Mouse (Mus musculus) embryonic fibroblast, embryonic 13.5 days (primary cell): ENCODE results near the gene Acat1. TPM values are rescaled to one million over a fixed set of nuclear protein-coding genes. Genes with fewer than 3 reads are reported as not detected.

Experiments used
- H3K27ac ChIP-seq: 2 replicates; pipeline ENCODE4 v1.5.1; 2012; ENCODE audit warnings: low read length, control low read depth, inconsistent platforms; ENCODE audit not compliant: insufficient read depth
- H3K4me1 ChIP-seq: 2 replicates; pipeline ENCODE4 v1.6.1; 2011; ENCODE audit warnings: low read length; ENCODE audit not compliant: control insufficient read depth, insufficient read depth
- H3K4me3 ChIP-seq: 2 replicates; pipeline ENCODE4 v1.5.1; 2011; ENCODE audit warnings: mild to moderate bottlenecking, control low read depth, low read length; ENCODE audit not compliant: insufficient read depth
- CTCF ChIP-seq: IDR thresholded peaks from 2 replicates; pipeline ENCODE4 v1.5.1; 2011; ENCODE audit warnings: mild to moderate bottlenecking, control low read depth, low read length, moderate library complexity, borderline replicate concordance; ENCODE audit not compliant: insufficient read depth
- POLR2A ChIP-seq: IDR thresholded peaks from 2 replicates; pipeline ENCODE4 v1.6.1; 2011; ENCODE audit warnings: low read depth, mild to moderate bottlenecking, control low read depth, low read length, moderate library complexity
- polyA plus RNA-seq: library from polyadenylated mRNA; stranded (reverse); fragments of >200 nt; gene quantifications from 2 replicates; pipeline ENCODE4 v1.2.4, GENCODE M21; 2011; ENCODE audit warnings: low read depth; ENCODE audit not compliant: missing spikeins, insufficient read length

Acat1 gene
- polyA plus RNA-seq, 1 experiment: 75.9 TPM

DNA sequence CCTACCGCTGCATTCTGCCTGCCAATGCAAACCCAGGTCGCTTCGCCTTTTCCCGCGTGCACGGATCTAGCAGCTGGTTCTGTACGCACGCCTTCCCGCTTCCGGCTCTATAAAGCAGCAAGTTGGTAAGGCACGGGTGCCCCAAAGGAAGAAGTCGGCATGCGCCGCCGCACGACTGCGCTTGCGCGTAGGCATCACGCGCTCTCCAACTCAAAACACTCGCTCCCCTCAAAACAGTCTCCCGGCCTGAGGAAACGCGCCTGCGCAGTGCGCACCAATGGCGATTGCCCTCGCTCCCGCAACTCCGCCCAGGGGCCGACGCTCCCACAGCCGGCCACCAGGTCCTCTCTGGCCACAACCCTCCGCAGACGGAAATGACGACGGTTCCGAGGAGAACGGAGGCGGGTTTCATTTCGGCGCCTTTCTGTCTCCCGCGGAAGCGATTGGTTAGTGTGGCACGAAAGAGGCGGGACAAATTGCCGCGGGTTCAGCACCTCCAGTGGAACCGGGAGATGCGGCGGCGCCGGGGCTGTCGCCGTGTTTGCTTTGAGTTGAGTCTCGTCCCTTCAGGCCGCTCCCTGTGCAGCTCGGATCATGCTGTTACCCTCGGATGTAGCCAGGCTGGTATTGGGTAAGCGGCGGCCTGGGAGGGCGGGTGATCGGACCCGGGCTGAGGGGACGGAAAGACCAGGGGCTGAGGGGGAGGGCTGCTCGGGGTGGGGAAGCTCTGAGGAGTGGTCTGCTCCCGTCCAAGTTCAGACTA, 73.4 kb downstream of the Acat1 start, which contains the start of the genes Atm and Npat:
TSS of gene Atm (minus strand) at position 183 of the 763 bp plus-strand sequence.
TSS of gene Npat (plus strand) at position 490 of the 763 bp plus-strand sequence.
- Histone ChIP-seq H3K4me3 (peak within 1 kb of the TSS; percentile 99), H3K4me1 (peaks cover 3% of the 10 kb centered on the region), H3K27ac (peak within 1 kb of the TSS; percentile 49)
- TF ChIP-seq CTCF (no peak), POLR2A (peak; percentile 96)

DNA sequence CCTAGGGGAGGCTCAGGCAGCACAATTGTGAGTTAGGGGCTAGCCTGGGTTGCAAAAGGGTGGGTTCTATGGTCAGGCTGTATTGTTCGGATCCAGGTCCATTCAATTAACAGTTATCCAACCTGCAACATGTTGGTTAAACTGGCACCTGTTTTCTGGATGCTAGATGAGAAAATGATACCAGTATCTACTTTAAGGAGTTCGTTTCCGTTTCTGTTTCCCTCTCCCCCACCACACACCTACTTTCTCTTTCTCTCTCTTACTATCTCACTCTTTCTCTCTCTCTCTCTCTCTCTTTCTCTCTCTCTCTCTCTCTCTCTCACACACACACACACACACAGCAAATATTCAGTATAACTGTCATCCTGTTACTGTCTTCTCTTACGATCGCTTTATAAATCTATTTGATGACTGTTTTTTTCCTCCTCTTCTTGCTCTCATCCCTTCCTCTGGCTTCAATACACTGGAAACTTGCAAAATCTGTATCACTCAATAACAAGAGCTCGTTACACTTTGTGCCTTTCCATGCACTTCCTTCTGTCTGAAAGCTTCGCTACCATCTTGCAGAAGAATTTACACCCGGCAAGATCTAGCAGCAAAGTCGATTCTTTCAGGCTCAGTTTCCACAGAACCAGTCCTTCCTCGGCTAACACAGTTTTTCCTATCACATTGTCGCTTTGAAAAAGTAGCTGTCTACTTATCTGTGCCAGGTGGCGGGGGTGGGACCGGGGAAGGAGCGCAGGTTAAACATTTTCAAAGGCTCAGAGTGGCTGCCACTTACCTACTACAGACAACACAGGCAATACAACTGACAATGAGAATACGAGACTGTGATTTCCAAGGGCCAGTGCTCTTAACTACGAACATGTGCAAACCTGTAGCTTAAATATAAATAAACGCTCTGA, 74.5 kb downstream of the Acat1 start:
- peaks cover 3% of the 10 kb centered on the region for H3K4me1 ChIP-seq

More for the DNA sequence above, 74.5 kb downstream of the Acat1 start:
- Histone ChIP-seq H3K4me3 (peak overlapping the region; percentile 86), H3K27ac (no peak overlapping the region; the same call in 1 of the 2 replicates)
- TF ChIP-seq CTCF (no peak), POLR2A (no peak)

Other genes with a start within 250 kb of the Acat1 start
- gene Kdelc2, start 226.4 kb downstream of the Acat1 start, polyA plus RNA-seq: 34.7 and 51.7 TPM in 2 replicates
- gene 4930550C14Rik, start 208.1 kb downstream of the Acat1 start, polyA plus RNA-seq: 1.2 and 2.1 TPM in 2 replicates
- 19.3 and 19.9 TPM in 2 replicates for gene Atm, start 73.6 kb downstream of the Acat1 start, polyA plus RNA-seq
- gene Npat, start 73.3 kb downstream of the Acat1 start, polyA plus RNA-seq: 24.1 and 27.7 TPM in 2 replicates
- 58.1 and 76.3 TPM in 2 replicates for gene Cul5, start 59.6 kb upstream of the Acat1 start, polyA plus RNA-seq
- gene Rab39, start 95.8 kb upstream of the Acat1 start, polyA plus RNA-seq: not detected in 2 replicates
- 0.30 TPM in 1 of 2 replicates, not detected in the other for gene Slc35f2, start 161.2 kb upstream of the Acat1 start, polyA plus RNA-seq
- not detected in 2 replicates for gene Sln, start 239.8 kb upstream of the Acat1 start, polyA plus RNA-seq